Mouse (Mus musculus) liver, postnatal 0 days (tissue): ENCODE measurements around the gene Usp18.

Source experiments
- CTCF ChIP-seq: sonication (generic); IDR thresholded peaks from 2 replicates; pipeline ENCODE4 v1.5.1; 2016; ENCODE audit warnings: antibody characterized with exemption, low read depth
- EP300 ChIP-seq: IDR thresholded peaks from 2 replicates; pipeline ENCODE4 v1.6.1; 2016; ENCODE audit warnings: antibody characterized with exemption, low read depth, mild to moderate bottlenecking

DNA sequence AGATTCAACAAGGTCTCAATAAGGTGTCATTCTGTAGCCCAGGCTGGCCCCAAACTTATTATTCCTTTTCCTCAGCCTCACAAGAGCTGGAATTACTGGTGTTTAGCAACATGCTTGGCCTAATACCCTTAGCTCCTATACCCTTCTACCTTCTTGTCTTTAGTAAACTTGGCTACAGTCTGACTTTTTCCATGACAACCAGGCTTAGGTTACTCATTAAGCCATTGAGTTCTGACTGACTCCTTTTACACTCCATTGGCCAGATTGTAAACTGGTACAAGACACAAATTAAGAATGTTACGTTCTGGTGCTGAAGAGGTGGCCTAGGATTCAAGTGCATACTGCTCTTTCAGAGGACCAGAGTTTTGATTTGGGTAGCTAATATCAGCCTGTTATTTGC is 4.7 kb downstream of the Usp18 start:
- TF ChIP-seq CTCF (no peak), EP300 (no peak)
